Mouse (Mus musculus): ENCODE results near the gene Draxin. TPM values are rescaled to one million over a fixed set of nuclear protein-coding genes. Genes with fewer than 3 reads are reported as not detected.

The Draxin gene
- polyA plus RNA-seq, 1 experiment from 2014 or later: 12.7 TPM

- no peak for ATAC-seq (ENCODE audit: low FRiP score)
- H3K27me3 ChIP-seq (ENCODE audit: control insufficient read depth, insufficient read depth, low read length): no peaks in the 10 kb centered on the region
- no peaks in the 10 kb centered on the region for H3K9me3 ChIP-seq (ENCODE audit: control insufficient read depth, low read length)
- no peak overlapping the region for H3K4me3 ChIP-seq (ENCODE audit: low read depth, low read length)
- H3K36me3 ChIP-seq (ENCODE audit: control insufficient read depth, insufficient read depth, low read length): no peaks in the 10 kb centered on the region; the same call in 1 of the 2 replicates
- no peaks in the 10 kb centered on the region for H3K4me1 ChIP-seq (ENCODE audit: control insufficient read depth, insufficient read depth, low read length)
- H3K4me2 ChIP-seq: no peak overlapping the region
- H3K27ac ChIP-seq (ENCODE audit: low read depth, low read length): no peak overlapping the region
- 86% methylated on average over 5 of the region's 5 CpGs for WGBS
- DNase-seq (ENCODE audit: low spot score, missing footprints): no peak
- no peak overlapping the region for H3K9ac ChIP-seq (ENCODE audit: low read length)
These were observed 21.3 kb downstream of the Draxin start for GRCm38 (mm10) chr4:148109215-148109614.

- Histone ChIP-seq H3K36me3 (ENCODE audit: control insufficient read depth, insufficient read depth, low read length) (no peaks in the 10 kb centered on the region; the same call in 1 of the 2 replicates), H3K4me1 (ENCODE audit: control insufficient read depth, insufficient read depth, low read length) (no peaks in the 10 kb centered on the region), H3K9ac (ENCODE audit: low read length) (no peak overlapping the region), H3K4me3 (ENCODE audit: low read depth, low read length) (no peak overlapping the region), H3K4me2 (no peak overlapping the region), H3K9me3 (ENCODE audit: control insufficient read depth, low read length) (no peaks in the 10 kb centered on the region), H3K27ac (ENCODE audit: low read depth, low read length) (no peak overlapping the region), H3K27me3 (ENCODE audit: control insufficient read depth, insufficient read depth, low read length) (no peaks in the 10 kb centered on the region)
- DNase-seq (ENCODE audit: low spot score, missing footprints) (no peak), ATAC-seq (ENCODE audit: low FRiP score) (no peak)
- WGBS: 81% methylated on average over 7 of the region's 7 CpGs
These were observed 21.9 kb downstream of the Draxin start for GRCm38 (mm10) chr4:148108565-148109100.

- WGBS: 80% methylated on average over 22 of the region's 22 CpGs
- Histone ChIP-seq H3K27ac (ENCODE audit: low read depth, low read length) (no peak overlapping the region), H3K4me2 (no peak overlapping the region), H3K36me3 (ENCODE audit: control insufficient read depth, insufficient read depth, low read length) (no peaks in the 10 kb centered on the region; the same call in 1 of the 2 replicates), H3K9ac (ENCODE audit: low read length) (no peak overlapping the region), H3K4me1 (ENCODE audit: control insufficient read depth, insufficient read depth, low read length) (no peaks in the 10 kb centered on the region), H3K4me3 (ENCODE audit: low read depth, low read length) (no peak overlapping the region), H3K9me3 (ENCODE audit: control insufficient read depth, low read length) (no peaks in the 10 kb centered on the region), H3K27me3 (ENCODE audit: control insufficient read depth, insufficient read depth, low read length) (no peaks in the 10 kb centered on the region)
- ATAC-seq (ENCODE audit: low FRiP score): no peak
- no peak for DNase-seq (ENCODE audit: low spot score, missing footprints)
These were observed 22.7 kb downstream of the Draxin start for GRCm38 (mm10) chr4:148107621-148108291.

GRCm38 (mm10) chr4:148104146-148104545, 26.4 kb downstream of the Draxin start:
- Histone ChIP-seq H3K27ac (ENCODE audit: low read depth, low read length) (no peak overlapping the region), H3K27me3 (ENCODE audit: control insufficient read depth, insufficient read depth, low read length) (no peaks in the 10 kb centered on the region), H3K9me3 (ENCODE audit: control insufficient read depth, low read length) (no peaks in the 10 kb centered on the region), H3K36me3 (ENCODE audit: control insufficient read depth, insufficient read depth, low read length) (no peaks in the 10 kb centered on the region; the same call in 1 of the 2 replicates), H3K4me1 (ENCODE audit: control insufficient read depth, insufficient read depth, low read length) (peaks cover 4% of the 10 kb centered on the region), H3K4me3 (ENCODE audit: low read depth, low read length) (no peak overlapping the region), H3K9ac (ENCODE audit: low read length) (no peak overlapping the region), H3K4me2 (no peak overlapping the region)
- whole genome bisulfite sequencing: 95% methylated on average over 3 of the region's 3 CpGs
- DNase-seq (ENCODE audit: low spot score, missing footprints): no peak
- ATAC-seq (ENCODE audit: low FRiP score): no peak

- DNase-seq (ENCODE audit: low spot score, missing footprints) (peak; percentile 94), ATAC-seq (ENCODE audit: low FRiP score) (peak; percentile 89)
- Histone ChIP-seq H3K4me1 (ENCODE audit: control insufficient read depth, insufficient read depth, low read length) (peaks cover 4% of the 10 kb centered on the region), H3K9me3 (ENCODE audit: control insufficient read depth, low read length) (no peaks in the 10 kb centered on the region), H3K9ac (ENCODE audit: low read length) (peak overlapping the region; percentile 58; the same call in 1 of the 2 replicates), H3K4me3 (ENCODE audit: low read depth, low read length) (peak overlapping the region; percentile 16; the same call in 1 of the 2 replicates), H3K4me2 (peak overlapping the region; percentile 43), H3K36me3 (ENCODE audit: control insufficient read depth, insufficient read depth, low read length) (no peaks in the 10 kb centered on the region), H3K27ac (ENCODE audit: low read depth, low read length) (no peak overlapping the region), H3K27me3 (ENCODE audit: control insufficient read depth, insufficient read depth, low read length) (no peaks in the 10 kb centered on the region)
- 18% methylated on average over 29 of the region's 29 CpGs for WGBS
These were observed 28.5 kb downstream of the Draxin start for GRCm38 (mm10) chr4:148101801-148102527.

GRCm38 (mm10) chr4:148098666-148099065, 31.8 kb downstream of the Draxin start:
- peaks cover 4% of the 10 kb centered on the region for H3K4me1 ChIP-seq (ENCODE audit: control insufficient read depth, insufficient read depth, low read length)
- ATAC-seq (ENCODE audit: low FRiP score) (no peak), DNase-seq (ENCODE audit: low spot score, missing footprints) (no peak)
- no peaks in the 10 kb centered on the region for H3K27me3 ChIP-seq (ENCODE audit: control insufficient read depth, insufficient read depth, low read length)
- H3K4me2 ChIP-seq: no peak overlapping the region
- H3K27ac ChIP-seq (ENCODE audit: low read depth, low read length): no peak overlapping the region
- 97% methylated on average over 3 of the region's 3 CpGs for WGBS
- no peaks in the 10 kb centered on the region for H3K36me3 ChIP-seq (ENCODE audit: control insufficient read depth, insufficient read depth, low read length)
- H3K9me3 ChIP-seq (ENCODE audit: control insufficient read depth, low read length): no peaks in the 10 kb centered on the region
- no peak overlapping the region for H3K9ac ChIP-seq (ENCODE audit: low read length)
- no peak overlapping the region for H3K4me3 ChIP-seq (ENCODE audit: low read depth, low read length)

GRCm38 (mm10) chr4:148097936-148098335, 32.6 kb downstream of the Draxin start:
- no peaks in the 10 kb centered on the region for H3K9me3 ChIP-seq (ENCODE audit: control insufficient read depth, low read length)
- ATAC-seq (ENCODE audit: low FRiP score) (no peak), DNase-seq (ENCODE audit: low spot score, missing footprints) (no peak)
- H3K36me3 ChIP-seq (ENCODE audit: control insufficient read depth, insufficient read depth, low read length): no peaks in the 10 kb centered on the region
- no peak overlapping the region for H3K4me3 ChIP-seq (ENCODE audit: low read depth, low read length)
- peaks cover 4% of the 10 kb centered on the region for H3K4me1 ChIP-seq (ENCODE audit: control insufficient read depth, insufficient read depth, low read length)
- no peaks in the 10 kb centered on the region for H3K27me3 ChIP-seq (ENCODE audit: control insufficient read depth, insufficient read depth, low read length)
- H3K9ac ChIP-seq (ENCODE audit: low read length): no peak overlapping the region; the same call in 1 of the 2 replicates
- 93% methylated on average over 2 of the region's 2 CpGs for WGBS
- H3K27ac ChIP-seq (ENCODE audit: low read depth, low read length): no peak overlapping the region
- H3K4me2 ChIP-seq: no peak overlapping the region

- no peaks in the 10 kb centered on the region for H3K4me1 ChIP-seq (ENCODE audit: control insufficient read depth, insufficient read depth, low read length)
- no peak overlapping the region for H3K9ac ChIP-seq (ENCODE audit: low read length)
- H3K9me3 ChIP-seq (ENCODE audit: control insufficient read depth, low read length): no peaks in the 10 kb centered on the region
- no peak for ATAC-seq (ENCODE audit: low FRiP score)
- DNase-seq (ENCODE audit: low spot score, missing footprints): no peak
- H3K4me2 ChIP-seq: no peak overlapping the region
- 79% methylated on average over 4 of the region's 4 CpGs for WGBS
- H3K27ac ChIP-seq (ENCODE audit: low read depth, low read length): no peak overlapping the region
- no peaks in the 10 kb centered on the region for H3K27me3 ChIP-seq (ENCODE audit: control insufficient read depth, insufficient read depth, low read length)
- H3K4me3 ChIP-seq (ENCODE audit: low read depth, low read length): no peak overlapping the region
- H3K36me3 ChIP-seq (ENCODE audit: control insufficient read depth, insufficient read depth, low read length): no peaks in the 10 kb centered on the region
These were observed 35.4 kb downstream of the Draxin start for GRCm38 (mm10) chr4:148095081-148095480.

- H3K4me3 ChIP-seq (ENCODE audit: low read depth, low read length): no peak overlapping the region
- ATAC-seq (ENCODE audit: low FRiP score) (no peak), DNase-seq (ENCODE audit: low spot score, missing footprints) (no peak)
- no peaks in the 10 kb centered on the region for H3K27me3 ChIP-seq (ENCODE audit: control insufficient read depth, insufficient read depth, low read length)
- H3K9ac ChIP-seq (ENCODE audit: low read length): no peak overlapping the region
- H3K36me3 ChIP-seq (ENCODE audit: control insufficient read depth, insufficient read depth, low read length): no peaks in the 10 kb centered on the region
- H3K4me1 ChIP-seq (ENCODE audit: control insufficient read depth, insufficient read depth, low read length): no peaks in the 10 kb centered on the region
- no peaks in the 10 kb centered on the region for H3K9me3 ChIP-seq (ENCODE audit: control insufficient read depth, low read length)
- H3K4me2 ChIP-seq: no peak overlapping the region
- 86% methylated on average over 5 of the region's 5 CpGs for WGBS
- no peak overlapping the region for H3K27ac ChIP-seq (ENCODE audit: low read depth, low read length)
These were observed 36.3 kb downstream of the Draxin start for GRCm38 (mm10) chr4:148094161-148094560.
